Mouse (Mus musculus) megakaryocyte, embryonic 14.5 days (primary cell): ENCODE measurements around the gene Dyrk1a. TPM values are rescaled to one million over a fixed set of nuclear protein-coding genes. Genes with fewer than 3 reads are reported as not detected.

ENCODE experiments used
- H3K27me3 ChIP-seq: replicated peaks from 2 replicates; pipeline ENCODE3; 2012; ENCODE audit warnings: inconsistent platforms
- H3K36me3 ChIP-seq: replicated peaks from 2 replicates; pipeline ENCODE3; 2012; ENCODE audit warnings: low read length, inconsistent platforms, mixed read lengths
- H3K4me1 ChIP-seq: 2 replicates; pipeline ENCODE4 v1.6.1; 2012; ENCODE audit warnings: inconsistent platforms
- H3K4me3 ChIP-seq: replicated peaks from 2 replicates; pipeline ENCODE3; 2012; ENCODE audit warnings: moderate library complexity, mild to moderate bottlenecking, inconsistent platforms
- H3K9me3 ChIP-seq: 2 replicates; pipeline ENCODE4 v1.6.1; 2012; ENCODE audit warnings: inconsistent platforms
- FLI1 ChIP-seq: IDR thresholded peaks from 2 replicates; pipeline ENCODE4 v1.6.1; 2012; ENCODE audit warnings: low read length, inconsistent platforms, mixed read lengths
- GATA1 ChIP-seq: IDR thresholded peaks from 3 replicates; pipeline ENCODE4 v1.6.1; 2012; ENCODE audit warnings: mixed read lengths, low read length, inconsistent platforms, borderline replicate concordance
- polyA plus RNA-seq: library from polyadenylated mRNA; stranded (reverse); fragments of >175 nt; gene quantifications from 2 replicates; pipeline ENCODE4 v1.2.3, GENCODE M21; 2012; ENCODE audit warnings: low replicate concordance; ENCODE audit not compliant: insufficient read depth

The Dyrk1a gene
- polyA plus RNA-seq, 1 experiment = 6.5 TPM

DNA sequence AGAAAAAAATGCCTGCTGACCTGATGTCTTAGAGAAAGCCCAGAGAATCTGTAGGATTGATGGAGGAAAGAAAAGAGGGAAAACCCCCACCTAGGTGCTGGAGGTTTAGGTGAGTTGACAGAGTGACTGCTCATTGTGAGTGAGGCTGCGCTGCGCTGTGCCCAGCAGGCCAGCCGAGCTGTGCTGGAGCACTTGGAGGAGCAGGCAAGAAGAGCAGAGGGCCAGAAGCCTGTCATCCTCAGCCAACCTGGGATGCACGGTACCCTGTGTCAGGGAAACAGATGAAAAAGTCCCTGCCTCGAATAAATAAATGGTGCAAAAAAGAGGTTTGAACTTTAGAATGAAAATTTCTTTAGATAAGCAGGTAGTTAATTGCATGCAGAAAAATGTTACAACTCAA lies 49.5 kb downstream of the Dyrk1a start:
- H3K4me3 ChIP-seq = no peak overlapping the region
- no peak for TF ChIP-seq GATA1
- TF ChIP-seq FLI1 = no peak
- no peaks in the 10 kb centered on the region for H3K9me3 ChIP-seq
- H3K36me3 ChIP-seq = peaks cover 61% of the 10 kb centered on the region
- H3K4me1 ChIP-seq = peaks cover 83% of the 10 kb centered on the region
- H3K27me3 ChIP-seq = no peaks in the 10 kb centered on the region

DNA sequence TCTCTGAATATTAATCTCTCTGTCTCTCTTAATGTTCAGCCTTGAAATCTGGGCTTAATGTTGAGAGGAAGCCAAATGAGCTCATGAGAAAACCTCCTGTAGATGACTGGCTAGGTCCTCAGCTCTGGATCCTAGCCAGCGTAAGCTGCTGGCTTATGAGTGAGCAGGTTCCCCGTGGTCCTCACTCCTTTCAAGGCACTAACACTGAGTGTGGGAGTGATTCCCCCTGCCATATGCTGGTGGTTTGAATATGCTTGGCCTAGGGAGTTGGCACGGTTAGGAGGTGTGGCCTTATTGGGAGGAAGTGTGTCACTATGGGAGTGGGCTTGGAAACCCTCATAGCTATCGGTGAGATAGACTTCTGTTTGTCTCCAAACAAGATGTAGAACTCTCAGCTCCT lies 55.1 kb downstream of the Dyrk1a start:
- H3K27me3 ChIP-seq = no peaks in the 10 kb centered on the region
- H3K36me3 ChIP-seq = peaks cover 35% of the 10 kb centered on the region
- no peak overlapping the region for H3K4me3 ChIP-seq
- H3K4me1 ChIP-seq = peaks cover 88% of the 10 kb centered on the region
- TF ChIP-seq GATA1 = no peak
- TF ChIP-seq FLI1 = no peak
- H3K9me3 ChIP-seq = no peaks in the 10 kb centered on the region

DNA sequence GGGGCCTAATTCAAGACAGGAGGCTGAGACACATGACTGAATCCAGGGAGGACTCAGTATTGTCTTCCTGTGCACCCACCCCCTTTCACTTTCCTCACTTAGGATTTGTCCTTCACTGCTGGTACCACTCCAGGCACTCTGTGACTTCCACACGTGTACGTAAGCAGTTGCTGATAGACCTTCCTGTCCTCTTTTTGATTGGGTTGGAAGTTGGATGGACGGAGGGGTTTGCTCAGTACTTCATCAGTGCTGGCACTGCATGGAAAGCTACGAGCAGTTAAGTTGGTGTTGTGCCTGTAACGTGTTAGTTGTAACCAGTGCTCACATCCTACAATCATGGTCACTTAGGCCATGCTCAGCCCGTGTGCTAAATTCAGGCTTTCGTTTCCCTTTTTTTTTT lies 55.8 kb downstream of the Dyrk1a start:
- TF ChIP-seq FLI1 (no peak), GATA1 (no peak)
- no peaks in the 10 kb centered on the region for H3K9me3 ChIP-seq
- H3K4me1 ChIP-seq = peaks cover 84% of the 10 kb centered on the region
- peaks cover 28% of the 10 kb centered on the region for H3K36me3 ChIP-seq
- peak overlapping the region; percentile 12 for H3K4me3 ChIP-seq
- no peaks in the 10 kb centered on the region for H3K27me3 ChIP-seq

DNA sequence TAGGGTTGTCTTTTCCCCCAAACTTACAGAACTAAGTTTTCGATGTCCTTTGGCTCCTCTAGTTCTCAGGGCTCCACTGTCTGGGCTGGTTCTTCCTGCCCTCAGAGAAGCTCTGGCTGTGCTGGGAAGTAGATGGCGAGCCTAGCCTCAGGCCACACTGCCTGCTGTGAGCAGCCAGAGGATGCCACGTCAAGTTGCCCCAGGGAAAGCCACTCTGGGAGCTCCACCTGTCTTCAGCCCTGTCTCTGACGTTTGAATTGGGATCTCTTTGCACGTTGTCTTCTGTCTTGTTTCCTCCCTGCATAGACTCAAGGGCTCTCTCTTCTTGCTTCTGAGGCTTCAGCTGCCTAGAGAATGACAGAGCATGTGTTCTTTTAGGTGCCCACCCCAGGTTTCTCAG lies 57.9 kb downstream of the Dyrk1a start:
- Histone ChIP-seq H3K9me3 (no peaks in the 10 kb centered on the region), H3K27me3 (no peaks in the 10 kb centered on the region), H3K4me1 (peaks cover 78% of the 10 kb centered on the region), H3K36me3 (peaks cover 22% of the 10 kb centered on the region), H3K4me3 (no peak overlapping the region)
- no peak for TF ChIP-seq GATA1
- no peak for TF ChIP-seq FLI1

DNA sequence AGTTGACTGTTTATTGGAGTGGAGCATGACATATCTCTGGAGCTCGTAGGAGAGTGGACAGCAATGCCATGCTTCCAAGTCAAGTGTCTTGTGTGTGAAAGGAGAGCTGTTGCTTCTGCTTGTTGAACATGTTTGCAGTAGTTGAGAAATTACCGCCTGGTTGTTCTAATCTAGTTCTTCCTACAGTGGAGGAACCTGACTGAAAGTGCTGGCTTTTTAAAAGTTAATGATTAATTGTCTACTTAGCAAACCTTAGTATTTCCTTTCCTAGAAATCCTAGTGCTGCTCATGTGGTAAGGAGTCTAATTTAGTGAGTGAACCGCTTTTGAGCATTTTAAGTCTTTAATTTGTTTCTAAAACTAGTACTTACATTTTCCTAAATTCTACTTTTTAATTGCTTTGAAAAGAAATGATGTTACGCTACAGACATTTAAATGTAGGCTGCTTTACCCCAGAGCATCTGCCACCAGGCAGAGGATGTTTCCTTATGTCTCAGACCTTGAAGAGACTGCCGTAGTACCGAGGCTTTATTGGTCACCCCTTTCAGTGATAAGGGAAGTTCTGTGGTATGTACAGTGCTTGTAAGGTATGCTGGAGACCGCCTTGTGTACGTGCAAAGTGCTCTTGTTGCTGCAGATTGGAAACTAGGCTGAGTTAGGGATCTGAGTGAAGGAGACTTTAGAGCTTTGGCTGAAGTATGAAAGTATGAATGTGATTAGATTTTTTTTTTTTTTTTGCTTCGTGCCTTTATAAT lies 59.3 kb downstream of the Dyrk1a start:
- no peak overlapping the region for H3K4me3 ChIP-seq
- peaks cover 81% of the 10 kb centered on the region for H3K4me1 ChIP-seq
- peaks cover 27% of the 10 kb centered on the region for H3K36me3 ChIP-seq
- no peaks in the 10 kb centered on the region for H3K9me3 ChIP-seq
- no peaks in the 10 kb centered on the region for H3K27me3 ChIP-seq
- TF ChIP-seq FLI1 = no peak
- TF ChIP-seq GATA1 = no peak

DNA sequence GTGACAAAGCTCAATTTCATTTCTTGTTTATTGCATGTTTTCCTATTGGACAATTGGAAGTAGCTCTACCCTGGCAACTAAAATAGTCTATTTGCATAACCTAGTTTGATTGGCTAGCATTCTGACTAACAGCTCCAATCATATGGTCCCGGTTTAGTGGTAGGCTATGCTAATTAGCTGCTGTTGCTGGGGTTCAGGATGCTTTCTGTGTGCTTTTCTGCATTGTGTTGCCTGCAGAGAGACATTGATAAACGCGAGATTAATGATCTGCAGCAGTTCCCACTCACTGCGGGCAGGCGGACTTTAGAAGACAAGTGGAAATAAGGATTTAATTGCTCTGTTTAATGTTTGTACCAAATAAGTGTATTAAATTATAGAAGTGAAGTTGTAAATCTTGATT lies 62.2 kb downstream of the Dyrk1a start:
- Histone ChIP-seq H3K27me3 (no peaks in the 10 kb centered on the region), H3K4me1 (peaks cover 66% of the 10 kb centered on the region), H3K4me3 (no peak overlapping the region), H3K9me3 (no peaks in the 10 kb centered on the region), H3K36me3 (peaks cover 14% of the 10 kb centered on the region)
- TF ChIP-seq FLI1 (no peak), GATA1 (no peak)

DNA sequence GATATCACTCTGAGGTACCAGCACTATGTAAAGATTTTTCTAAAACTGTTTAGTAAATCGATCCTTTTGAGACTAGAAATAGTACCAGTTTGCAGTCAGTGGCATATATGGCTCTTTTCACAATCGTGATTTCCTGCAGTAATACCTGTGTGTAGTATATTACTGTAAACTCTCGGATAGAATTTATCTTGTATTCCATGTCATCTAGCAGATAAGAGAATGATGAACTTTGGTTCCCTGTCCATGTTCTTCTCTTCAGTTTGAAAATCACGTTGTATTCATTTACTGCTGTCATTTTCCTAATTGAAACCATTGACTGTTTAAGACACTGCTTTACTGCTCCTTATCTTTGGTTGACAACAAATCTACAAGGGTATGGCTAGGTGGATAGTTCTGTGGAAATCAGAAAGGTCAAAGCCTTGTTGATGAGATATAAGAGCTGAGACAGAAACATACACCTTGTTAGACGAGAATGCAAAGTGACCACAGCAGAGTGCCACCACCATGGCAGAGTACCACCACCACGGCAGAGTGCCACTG lies 62.7 kb downstream of the Dyrk1a start:
- TF ChIP-seq GATA1 (no peak), FLI1 (no peak)
- no peak overlapping the region for H3K4me3 ChIP-seq
- H3K9me3 ChIP-seq = no peaks in the 10 kb centered on the region
- no peaks in the 10 kb centered on the region for H3K27me3 ChIP-seq
- H3K4me1 ChIP-seq = peaks cover 64% of the 10 kb centered on the region
- H3K36me3 ChIP-seq = peaks cover 11% of the 10 kb centered on the region

DNA sequence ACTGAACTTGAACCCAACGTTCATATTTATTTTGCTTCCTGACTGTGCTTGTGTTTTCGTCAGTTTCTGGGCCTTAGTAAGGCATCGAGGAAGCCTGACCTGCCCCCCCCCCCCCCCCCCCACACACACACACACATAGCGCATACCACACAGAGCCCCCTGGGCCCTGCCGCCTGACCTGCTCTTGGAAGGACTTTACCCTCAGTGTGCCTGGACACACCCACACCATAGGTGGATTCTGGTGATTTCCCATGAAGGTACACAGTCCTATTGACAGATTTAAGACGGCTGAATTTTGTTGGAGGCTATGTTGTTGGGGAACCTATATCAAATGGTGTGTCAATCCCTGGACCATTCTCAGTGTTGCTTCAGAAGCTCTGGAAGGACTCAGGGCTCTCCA lies 63.2 kb downstream of the Dyrk1a start:
- no peak overlapping the region for H3K4me3 ChIP-seq
- H3K4me1 ChIP-seq = peaks cover 62% of the 10 kb centered on the region
- H3K9me3 ChIP-seq = no peaks in the 10 kb centered on the region
- H3K36me3 ChIP-seq = peaks cover 13% of the 10 kb centered on the region
- H3K27me3 ChIP-seq = no peaks in the 10 kb centered on the region
- TF ChIP-seq FLI1 (no peak), GATA1 (no peak)

DNA sequence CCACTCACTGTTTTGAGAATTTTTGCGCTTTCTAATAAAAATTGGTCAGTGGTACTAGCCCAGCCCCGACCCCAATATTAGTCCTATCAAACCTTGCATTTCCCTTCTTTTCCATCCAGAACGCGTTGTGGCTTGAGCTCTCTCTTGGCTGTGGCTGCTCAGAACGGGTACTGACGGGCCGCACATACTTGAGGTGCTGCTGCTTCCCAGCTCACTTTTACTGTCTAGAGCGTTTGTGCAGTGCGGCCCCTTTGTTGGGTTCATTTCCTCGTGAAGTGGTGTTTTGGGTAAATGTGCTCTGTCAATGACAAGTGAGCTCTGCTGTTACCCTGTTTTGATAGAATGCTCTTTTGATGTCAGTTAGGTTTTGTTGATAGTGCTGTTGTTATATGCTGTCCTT lies 67.6 kb downstream of the Dyrk1a start:
- peaks cover 46% of the 10 kb centered on the region for H3K36me3 ChIP-seq
- no peaks in the 10 kb centered on the region for H3K27me3 ChIP-seq
- no peaks in the 10 kb centered on the region for H3K9me3 ChIP-seq
- H3K4me1 ChIP-seq = peaks cover 65% of the 10 kb centered on the region
- no peak for TF ChIP-seq FLI1
- TF ChIP-seq GATA1 = no peak
- no peak overlapping the region for H3K4me3 ChIP-seq

DNA sequence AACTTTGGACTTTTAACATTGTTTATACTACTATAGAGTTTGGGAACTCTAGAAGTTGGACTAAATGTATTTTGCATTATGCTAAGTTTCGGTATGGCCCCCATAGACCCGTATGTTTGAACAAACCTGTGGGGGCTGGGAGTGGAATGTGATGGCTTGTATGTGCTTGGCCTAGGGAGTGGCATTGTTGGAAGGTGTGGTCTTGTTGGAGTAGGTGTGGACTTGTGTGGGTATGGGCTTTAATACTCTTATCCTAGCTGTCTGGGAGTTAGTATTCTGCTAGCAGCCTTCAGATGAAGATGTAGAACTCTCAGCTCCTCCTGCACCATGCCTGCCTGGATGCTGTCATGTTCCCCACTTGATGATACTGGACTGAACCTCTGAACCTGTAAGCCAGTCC lies 72.0 kb downstream of the Dyrk1a start:
- Histone ChIP-seq H3K36me3 (peaks cover 49% of the 10 kb centered on the region), H3K4me1 (peaks cover 87% of the 10 kb centered on the region), H3K4me3 (no peak overlapping the region), H3K27me3 (no peaks in the 10 kb centered on the region), H3K9me3 (no peaks in the 10 kb centered on the region)
- TF ChIP-seq GATA1 = no peak
- TF ChIP-seq FLI1 = no peak
